Mouse (Mus musculus) left cerebral cortex, postnatal 4 days (tissue): Measurements from ENCODE around the gene Gga1. TPM values are rescaled to one million over a fixed set of nuclear protein-coding genes. Genes with fewer than 3 reads are reported as not detected.
A peak's percentile ranks its signal among the peaks of the same experiment; 100 is the strongest.

Experiments used
- DNase-seq: peaks from one replicate; pipeline ENCODE4 v3.0.0-alpha.2; 2022
- intact Hi-C: fragments of 180-260 bp; cut with DNase I; formaldehyde crosslinking; loops from one replicate; pipeline ENCODE4 v1.15.1; 2025
- total RNA-seq, 2 experiments: library from RNA; stranded (reverse); gene quantifications; 2 replicates each; pipeline ENCODE4 v1.2.3; 2021

Gene Gga1
- total RNA-seq: 10 to 100 TPM; 59.3 to 65.6 TPM

GRCm38 (mm10) chr15:78876991-78877809, at the start of gene Gga1:
Gene Gga1 (plus strand): TSS chr15:78877190.
- DNase-seq: peak; percentile 95
- intact Hi-C loops: no loop called here

- no peak for DNase-seq
- intact Hi-C loops: no loop called here
Measured at GRCm38 (mm10) chr15:78828315-78828714, 48.7 kb upstream of the Gga1 start.

- intact Hi-C loops: loop anchor here (5.0 kb wide), 1 partner anchor 38 kb away; no protein-coding TSS in a partner anchor
Measured at GRCm38 (mm10) chr15:78829636-78830035, 47.4 kb upstream of the Gga1 start.

GRCm38 (mm10) chr15:78830742-78831719, 46.0 kb upstream of the Gga1 start:
- intact Hi-C loops: loop anchor here (5.0 kb wide), 1 partner anchor 36 kb away; no protein-coding TSS in a partner anchor
- DNase-seq: no peak

More at GRCm38 (mm10) chr15:78829636-78830035, 47.4 kb upstream of the Gga1 start:
- no peak for DNase-seq

GRCm38 (mm10) chr15:78831720-78832657, 45.0 kb upstream of the Gga1 start:
- intact Hi-C loops: loop anchor here (5.0 kb wide), 1 partner anchor 35 kb away; no protein-coding TSS in a partner anchor
- no peak for DNase-seq

GRCm38 (mm10) chr15:78832701-78833123, 44.3 kb upstream of the Gga1 start:
- DNase-seq: peak; percentile 90
- intact Hi-C loops: loop anchor here (5.0 kb wide), 1 partner anchor 35 kb away; no protein-coding TSS in a partner anchor

- intact Hi-C loops: loop anchor here (5.0 kb wide), 1 partner anchor 34 kb away; no protein-coding TSS in a partner anchor
- DNase-seq: no peak
Measured at GRCm38 (mm10) chr15:78833582-78833981, 43.4 kb upstream of the Gga1 start.

GRCm38 (mm10) chr15:78834233-78835005, 42.6 kb upstream of the Gga1 start:
- intact Hi-C loops: loop anchor here (5.0 kb wide), 1 partner anchor 33 kb away; no protein-coding TSS in a partner anchor
- no peak for DNase-seq

GRCm38 (mm10) chr15:78835200-78836085, 41.5 kb upstream of the Gga1 start:
- DNase-seq: peak; percentile 83

GRCm38 (mm10) chr15:78836086-78836621, 40.8 kb upstream of the Gga1 start:
- intact Hi-C loops: no loop called here
- DNase-seq: no peak

More at GRCm38 (mm10) chr15:78835200-78836085, 41.5 kb upstream of the Gga1 start:
- intact Hi-C loops: no loop called here

GRCm38 (mm10) chr15:78839744-78840143, 37.2 kb upstream of the Gga1 start:
- intact Hi-C loops: no loop called here
- no peak for DNase-seq

GRCm38 (mm10) chr15:78840241-78840640, 36.7 kb upstream of the Gga1 start:
- DNase-seq: no peak
- intact Hi-C loops: no loop called here

GRCm38 (mm10) chr15:78840751-78841150, 36.2 kb upstream of the Gga1 start:
- intact Hi-C loops: no loop called here

GRCm38 (mm10) chr15:78841161-78841790, 35.7 kb upstream of the Gga1 start:
- no peak for DNase-seq
- intact Hi-C loops: no loop called here

More at GRCm38 (mm10) chr15:78840751-78841150, 36.2 kb upstream of the Gga1 start:
- DNase-seq: no peak

GRCm38 (mm10) chr15:78842371-78843163, 34.4 kb upstream of the Gga1 start, which contains the start of gene Cdc42ep1:
Gene Cdc42ep1 (plus strand): TSS chr15:78842624.
- intact Hi-C loops: no loop called here
- peak; percentile 45 for DNase-seq
